Mouse (Mus musculus): ENCODE results near the gene Adamts6.

GRCm38 (mm10) chr13:104442559-104442958, 154.9 kb downstream of the Adamts6 start:
- TF ChIP-seq GATA1 (IDR thresholded peaks at IDR 0.05; ENCODE audit: low read length) (no peak), TAL1 (IDR thresholded peaks at IDR 0.05; ENCODE audit: low read length) (no peak)
